Mouse (Mus musculus): Measurements from ENCODE around the gene Srsf3. TPM values are rescaled to one million over a fixed set of nuclear protein-coding genes. Genes with fewer than 3 reads are reported as not detected.

Gene Srsf3
- 71.0 and 85.2 TPM in 2 replicates for polyA plus RNA-seq (2012; rRNA removed)

DNA sequence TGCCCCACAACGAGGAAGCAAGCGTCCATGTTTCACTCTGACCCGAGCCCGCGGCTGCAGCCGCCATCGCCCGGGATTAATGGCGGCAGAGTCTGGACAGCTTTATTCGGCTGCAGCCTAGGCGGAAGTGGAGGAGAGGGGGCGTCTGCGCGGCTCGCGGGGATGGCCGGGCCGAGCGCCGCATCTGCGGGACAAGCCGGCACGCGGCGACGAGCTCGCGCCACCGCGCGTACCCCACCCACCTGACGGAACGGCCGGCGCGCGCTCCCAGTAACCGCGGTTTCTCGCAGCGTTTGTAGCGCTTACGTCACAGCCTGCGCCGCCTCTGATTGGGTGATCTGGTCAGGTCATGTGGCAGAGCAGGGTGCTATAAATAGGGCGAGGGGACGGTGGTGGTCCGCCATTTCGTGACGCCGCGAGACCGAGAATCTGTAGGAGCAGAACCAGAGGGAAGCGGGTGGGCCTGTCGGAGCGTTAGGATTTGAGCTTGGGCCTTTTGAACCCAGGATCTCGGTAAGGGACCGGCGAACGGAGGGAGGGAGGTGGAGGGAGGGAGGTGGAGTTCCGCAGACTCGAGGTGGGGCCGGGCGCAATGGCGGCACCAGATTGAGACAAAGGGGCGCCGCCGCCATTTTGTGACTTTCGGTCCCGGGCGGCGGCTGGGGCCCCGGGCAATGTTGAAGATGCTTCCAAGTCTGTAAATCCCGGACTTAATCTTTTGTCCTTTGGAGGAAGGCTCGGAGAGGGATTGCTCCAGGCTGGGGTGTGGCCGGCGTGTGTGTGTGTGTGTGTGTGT lies at the start of gene Srsf3:
Srsf3 (plus strand) TSS at position 355 of the 796 bp plus-strand sequence.
- H3K4me3 ChIP-seq (ENCODE audit: insufficient read depth, low read depth, low read length) = peak within 1 kb of the TSS; percentile 71
- under 1% methylated on average over 77 of the region's 77 CpGs for WGBS
- H3K27ac ChIP-seq (ENCODE audit: insufficient read depth, low read depth, low read length) = peak within 1 kb of the TSS; percentile 96
- peaks cover 4% of the 10 kb centered on the region for H3K4me1 ChIP-seq (ENCODE audit: control insufficient read depth, insufficient read depth, low read length)
- TF ChIP-seq CTCF (conservative IDR thresholded peaks at IDR 0.05; ENCODE audit: insufficient read depth, insufficient read length, low read depth, low read length) (no peak), POLR2A (IDR thresholded peaks at IDR 0.05; ENCODE audit: low read depth, low read length) (peak; percentile 96)
- DNase-seq = peak; percentile 100
- H3K36me3 ChIP-seq (ENCODE audit: control insufficient read depth, insufficient read depth, low read length) = peaks cover 9% of the 10 kb centered on the region
- no peaks in the 10 kb centered on the region for H3K27me3 ChIP-seq (replicated peaks; ENCODE audit: control insufficient read depth, insufficient read depth, low read length)

GRCm38 (mm10) chr17:28984724-28985420 lies 47.6 kb upstream of the Srsf3 start:
- Histone ChIP-seq H3K36me3 (ENCODE audit: control insufficient read depth, insufficient read depth, low read length) (peaks cover 4% of the 10 kb centered on the region), H3K27ac (ENCODE audit: insufficient read depth, low read depth, low read length) (no peak overlapping the region), H3K4me3 (ENCODE audit: insufficient read depth, low read depth, low read length) (no peak overlapping the region), H3K4me1 (ENCODE audit: control insufficient read depth, insufficient read depth, low read length) (no peaks in the 10 kb centered on the region), H3K27me3 (replicated peaks; ENCODE audit: control insufficient read depth, insufficient read depth, low read length) (no peaks in the 10 kb centered on the region)
- no peak for DNase-seq
- TF ChIP-seq POLR2A (IDR thresholded peaks at IDR 0.05; ENCODE audit: low read depth, low read length) = no peak
- TF ChIP-seq CTCF (conservative IDR thresholded peaks at IDR 0.05; ENCODE audit: insufficient read depth, insufficient read length, low read depth, low read length) = no peak
- whole genome bisulfite sequencing = 86% methylated on average over 1 of the region's 1 CpGs

DNA sequence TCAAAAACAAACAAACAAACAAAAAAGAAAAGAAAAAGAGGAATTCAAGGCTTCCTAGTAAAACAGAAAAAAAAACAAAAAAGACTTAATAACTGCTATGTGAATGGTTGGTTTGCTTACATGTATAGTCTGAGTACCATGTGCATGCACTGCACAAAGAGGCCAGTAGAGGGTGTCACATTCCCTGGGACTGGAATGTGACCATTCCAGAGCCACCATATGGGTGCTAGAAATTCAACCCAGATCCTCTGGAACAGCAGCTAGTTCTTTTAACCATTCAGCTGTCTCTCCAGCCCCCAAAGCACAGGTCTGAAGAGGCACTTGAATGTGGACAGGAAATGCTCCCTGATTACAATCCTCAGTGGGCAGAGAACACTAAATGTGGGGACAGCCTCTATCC lies 45.6 kb upstream of the Srsf3 start:
- Histone ChIP-seq H3K27ac (ENCODE audit: insufficient read depth, low read depth, low read length) (no peak overlapping the region), H3K4me3 (ENCODE audit: insufficient read depth, low read depth, low read length) (no peak overlapping the region), H3K27me3 (replicated peaks; ENCODE audit: control insufficient read depth, insufficient read depth, low read length) (no peaks in the 10 kb centered on the region), H3K36me3 (ENCODE audit: control insufficient read depth, insufficient read depth, low read length) (peaks cover 3% of the 10 kb centered on the region), H3K4me1 (ENCODE audit: control insufficient read depth, insufficient read depth, low read length) (peaks cover 2% of the 10 kb centered on the region; the same call in 1 of the 2 replicates)
- DNase-seq = peak; percentile 24
- TF ChIP-seq CTCF (conservative IDR thresholded peaks at IDR 0.05; ENCODE audit: insufficient read depth, insufficient read length, low read depth, low read length) (peak; percentile 54), POLR2A (IDR thresholded peaks at IDR 0.05; ENCODE audit: low read depth, low read length) (no peak)

DNA sequence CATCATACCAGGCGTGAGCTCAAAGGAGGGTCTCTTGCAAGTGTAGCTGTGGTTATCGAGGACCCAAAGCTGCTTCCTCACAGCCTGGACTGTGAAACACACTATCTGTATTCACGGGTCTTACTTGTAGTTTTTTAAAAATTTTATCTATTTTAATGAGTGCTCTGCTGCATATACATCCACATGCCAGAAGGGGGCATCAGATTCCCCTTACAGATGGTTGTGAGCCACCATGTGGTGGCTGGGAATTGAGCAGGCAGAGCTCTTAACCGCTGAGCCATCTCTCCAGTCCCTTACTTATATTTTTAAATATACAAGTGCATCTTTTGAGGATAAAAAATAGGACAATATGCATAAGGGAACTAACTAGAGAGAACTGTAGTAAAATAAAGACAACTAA lies 44.7 kb upstream of the Srsf3 start:
- H3K4me3 ChIP-seq (ENCODE audit: insufficient read depth, low read depth, low read length) = no peak overlapping the region
- H3K36me3 ChIP-seq (ENCODE audit: control insufficient read depth, insufficient read depth, low read length) = peaks cover 3% of the 10 kb centered on the region
- peaks cover 3% of the 10 kb centered on the region; the same call in 1 of the 2 replicates for H3K4me1 ChIP-seq (ENCODE audit: control insufficient read depth, insufficient read depth, low read length)
- WGBS = 70% methylated on average over 4 of the region's 4 CpGs
- H3K27ac ChIP-seq (ENCODE audit: insufficient read depth, low read depth, low read length) = no peak overlapping the region
- no peaks in the 10 kb centered on the region for H3K27me3 ChIP-seq (replicated peaks; ENCODE audit: control insufficient read depth, insufficient read depth, low read length)
- peak; percentile 49 for DNase-seq
- no peak for TF ChIP-seq POLR2A (IDR thresholded peaks at IDR 0.05; ENCODE audit: low read depth, low read length)
- peak; percentile 79 for TF ChIP-seq CTCF (conservative IDR thresholded peaks at IDR 0.05; ENCODE audit: insufficient read depth, insufficient read length, low read depth, low read length)

DNA sequence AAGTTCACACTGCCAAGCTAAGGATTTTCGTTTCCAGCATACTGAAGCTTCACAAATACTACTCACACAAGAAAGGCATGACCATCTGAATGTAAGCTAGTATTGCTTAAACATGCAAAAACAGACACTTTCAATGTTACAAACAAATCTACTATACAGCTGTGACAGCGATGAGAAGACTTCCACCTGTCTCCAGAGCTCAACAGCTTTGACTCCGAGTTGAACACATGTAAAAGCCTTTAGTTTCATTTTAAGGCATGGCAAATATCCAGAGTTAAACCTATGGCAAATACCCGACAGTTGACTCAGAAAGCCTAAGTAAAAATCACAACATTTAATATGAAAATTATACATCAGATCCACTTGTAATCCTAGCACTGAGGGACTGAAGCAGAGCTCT lies 44.1 kb upstream of the Srsf3 start:
- Histone ChIP-seq H3K4me1 (ENCODE audit: control insufficient read depth, insufficient read depth, low read length) (peaks cover 3% of the 10 kb centered on the region; the same call in 1 of the 2 replicates), H3K4me3 (ENCODE audit: insufficient read depth, low read depth, low read length) (no peak overlapping the region), H3K36me3 (ENCODE audit: control insufficient read depth, insufficient read depth, low read length) (peaks cover 3% of the 10 kb centered on the region), H3K27ac (ENCODE audit: insufficient read depth, low read depth, low read length) (no peak overlapping the region), H3K27me3 (replicated peaks; ENCODE audit: control insufficient read depth, insufficient read depth, low read length) (no peaks in the 10 kb centered on the region)
- DNase-seq = no peak
- WGBS = 90% methylated on average over 4 of the region's 4 CpGs
- TF ChIP-seq POLR2A (IDR thresholded peaks at IDR 0.05; ENCODE audit: low read depth, low read length) (no peak), CTCF (conservative IDR thresholded peaks at IDR 0.05; ENCODE audit: insufficient read depth, insufficient read length, low read depth, low read length) (no peak)

DNA sequence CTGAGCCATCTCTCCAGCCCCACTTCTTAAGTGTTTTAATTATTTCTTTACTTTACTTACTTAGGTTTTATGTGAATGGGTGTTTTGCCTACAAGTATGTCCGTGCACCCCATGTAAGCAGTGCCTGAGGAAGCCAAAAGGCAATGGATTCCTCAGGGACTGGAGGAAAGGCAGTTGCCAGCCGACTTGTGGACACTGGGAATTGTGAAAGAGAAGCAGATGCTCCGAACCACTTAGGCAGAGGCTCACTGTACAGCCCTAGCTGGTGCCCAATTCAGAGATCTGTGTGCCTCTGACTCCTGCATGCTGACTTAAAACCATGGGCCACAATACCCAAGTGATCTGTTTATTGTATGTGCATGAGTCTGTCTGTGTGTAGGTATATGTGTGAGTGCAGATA lies 43.4 kb upstream of the Srsf3 start:
- no peak for TF ChIP-seq CTCF (conservative IDR thresholded peaks at IDR 0.05; ENCODE audit: insufficient read depth, insufficient read length, low read depth, low read length)
- Histone ChIP-seq H3K4me3 (ENCODE audit: insufficient read depth, low read depth, low read length) (no peak overlapping the region), H3K27ac (ENCODE audit: insufficient read depth, low read depth, low read length) (no peak overlapping the region), H3K27me3 (replicated peaks; ENCODE audit: control insufficient read depth, insufficient read depth, low read length) (no peaks in the 10 kb centered on the region), H3K4me1 (ENCODE audit: control insufficient read depth, insufficient read depth, low read length) (peaks cover 3% of the 10 kb centered on the region; the same call in 1 of the 2 replicates), H3K36me3 (ENCODE audit: control insufficient read depth, insufficient read depth, low read length) (peaks cover 3% of the 10 kb centered on the region; the same call in 1 of the 2 replicates)
- DNase-seq = no peak
- WGBS = 82% methylated on average over 3 of the region's 3 CpGs

DNA sequence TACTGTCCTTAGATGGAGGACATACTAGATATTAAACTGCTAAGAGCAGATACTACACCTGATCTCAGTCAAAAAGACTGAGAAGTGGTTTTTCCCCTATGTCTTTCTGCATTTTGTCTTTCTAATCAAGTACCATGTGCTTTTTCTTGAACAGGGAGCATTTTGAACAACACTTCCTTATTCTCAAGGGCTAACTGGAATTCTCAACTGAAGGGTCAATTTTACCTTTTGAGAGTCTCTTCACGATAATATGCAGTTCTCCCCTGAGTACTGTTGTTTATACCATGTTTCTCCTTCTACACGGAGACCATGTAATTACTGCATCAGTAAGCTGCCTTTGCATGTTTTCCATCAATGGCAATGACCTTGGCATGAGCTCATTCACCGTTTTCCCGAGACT lies 42.4 kb upstream of the Srsf3 start:
- peaks cover 3% of the 10 kb centered on the region; the same call in 1 of the 2 replicates for H3K36me3 ChIP-seq (ENCODE audit: control insufficient read depth, insufficient read depth, low read length)
- 74% methylated on average over 4 of the region's 4 CpGs for WGBS
- no peak for DNase-seq
- TF ChIP-seq POLR2A (IDR thresholded peaks at IDR 0.05; ENCODE audit: low read depth, low read length) = no peak
- TF ChIP-seq CTCF (conservative IDR thresholded peaks at IDR 0.05; ENCODE audit: insufficient read depth, insufficient read length, low read depth, low read length) = no peak
- H3K27me3 ChIP-seq (replicated peaks; ENCODE audit: control insufficient read depth, insufficient read depth, low read length) = no peaks in the 10 kb centered on the region
- no peak overlapping the region for H3K4me3 ChIP-seq (ENCODE audit: insufficient read depth, low read depth, low read length)
- no peak overlapping the region for H3K27ac ChIP-seq (ENCODE audit: insufficient read depth, low read depth, low read length)
- peaks cover 3% of the 10 kb centered on the region; the same call in 1 of the 2 replicates for H3K4me1 ChIP-seq (ENCODE audit: control insufficient read depth, insufficient read depth, low read length)
